Comparison of ENCODE assay signal across 8 mouse cellular contexts in genomic region chr6:83456131-83456983, GRCm38 (mm10). TPM values are rescaled to one million over a fixed set of nuclear protein-coding genes. Genes with fewer than 3 reads are reported as not detected.
DNase-seq lines count a peak whose midpoint lies in the region; ATAC-seq and TF ChIP-seq lines count a peak whose summit lies in the region.

No protein-coding gene starts in this region.

- no peak for TF ChIP-seq CTCF in hindbrain, postnatal 0 days (IDR thresholded peaks at IDR 0.05; ENCODE audit: low read depth)

- 1% methylated on average over 41 of the region's 105 CpGs for WGBS in hindbrain, postnatal 0 days
- under 1% methylated on average over 74 of the region's 105 CpGs for WGBS in limb, embryonic 15.5 days
- WGBS in midbrain, embryonic 15.5 days: 0% methylated on average over 77 of the region's 105 CpGs

- peak overlapping the region; percentile 94 for H3K9ac ChIP-seq in hindbrain, postnatal 0 days (replicated peaks; ENCODE audit: low read length)
- peak overlapping the region; percentile 91 for H3K9ac ChIP-seq in limb, embryonic 15.5 days
- peak overlapping the region; percentile 82 for H3K9ac ChIP-seq in midbrain, embryonic 15.5 days

- H3K9me3 ChIP-seq in hindbrain, postnatal 0 days (ENCODE audit: low read length): no peaks in the 10 kb centered on the region
- no peaks in the 10 kb centered on the region for H3K9me3 ChIP-seq in limb, embryonic 15.5 days
- H3K9me3 ChIP-seq in midbrain, embryonic 15.5 days: no peaks in the 10 kb centered on the region

- H3K27me3 ChIP-seq in hindbrain, postnatal 0 days (ENCODE audit: insufficient read depth, low read length): no peaks in the 10 kb centered on the region
- H3K27me3 ChIP-seq in limb, embryonic 15.5 days: no peaks in the 10 kb centered on the region
- H3K27me3 ChIP-seq in midbrain, embryonic 15.5 days (replicated peaks): no peaks in the 10 kb centered on the region

- no peaks in the 10 kb centered on the region for H3K36me3 ChIP-seq in hindbrain, postnatal 0 days (ENCODE audit: insufficient read depth, low read length)
- H3K36me3 ChIP-seq in limb, embryonic 15.5 days: no peaks in the 10 kb centered on the region; the same call in 1 of the 2 replicates
- no peaks in the 10 kb centered on the region for H3K36me3 ChIP-seq in midbrain, embryonic 15.5 days (replicated peaks)

- H3K4me3 ChIP-seq in hindbrain, postnatal 0 days (ENCODE audit: low read length): peak overlapping the region; percentile 83
- peak overlapping the region; percentile 83 for H3K4me3 ChIP-seq in limb, embryonic 15.5 days
- peak overlapping the region; percentile 81 for H3K4me3 ChIP-seq in midbrain, embryonic 15.5 days

- H3K4me2 ChIP-seq in hindbrain, postnatal 0 days (ENCODE audit: low read depth, low read length): peak overlapping the region; percentile 92
- peak overlapping the region; percentile 92 for H3K4me2 ChIP-seq in limb, embryonic 15.5 days
- H3K4me2 ChIP-seq in midbrain, embryonic 15.5 days: peak overlapping the region; percentile 91

- no peak for DNase-seq in cerebellum, adult 9-10 months
- DNase-seq in cerebellum, postnatal 36 days: peak; percentile 49 to 63
- peak; percentile 77 for DNase-seq in gastrocnemius, postnatal 10 days
- DNase-seq in hindbrain, postnatal 0 days (ENCODE audit: low spot score): peak; percentile 86
- DNase-seq in spleen, postnatal 10 days (ENCODE audit: low spot score in 2 of 2): peak; percentile 81 to 83

- peaks cover 35% of the 10 kb centered on the region for H3K4me1 ChIP-seq in hindbrain, postnatal 0 days (ENCODE audit: insufficient read depth, low read length)
- H3K4me1 ChIP-seq in limb, embryonic 15.5 days: peaks cover 55% of the 10 kb centered on the region
- H3K4me1 ChIP-seq in midbrain, embryonic 15.5 days: peaks cover 48% of the 10 kb centered on the region

- ATAC-seq in cerebellum, adult (ENCODE audit: insufficient number of reproducible peaks, low FRiP score, low TSS enrichment): peak; percentile 47; the same call in 1 of the 2 replicates
- peak; percentile 83 for ATAC-seq in hindbrain, postnatal 0 days
- peak; percentile 62 for ATAC-seq in limb, embryonic 15.5 days (ENCODE audit: insufficient number of reproducible peaks, low FRiP score, low TSS enrichment, low read depth)
- ATAC-seq in midbrain, embryonic 15.5 days (replicated peaks): peak; percentile 82

- H3K27ac ChIP-seq in hindbrain, postnatal 0 days: peak overlapping the region; percentile 90
- H3K27ac ChIP-seq in limb, embryonic 15.5 days: peak overlapping the region; percentile 92
- peak overlapping the region; percentile 93 for H3K27ac ChIP-seq in midbrain, embryonic 15.5 days

RNA-seq across cellular contexts. Expression of gene Tet3, which starts 2.5 kb away (rescaled TPM):
- 10 to 100 TPM; 41.5 to 47.0 TPM for total RNA-seq in gastrocnemius, postnatal 10 days (2021)
- total RNA-seq in hindbrain, postnatal 0 days (2014; rRNA removed): 30.8 and 34.8 TPM in 2 replicates
- polyA plus RNA-seq in hindbrain, postnatal 0 days (2015; fragmentation: Nextera tagmentation; extraction: Ambion mirVana): 38.0 and 41.9 TPM in 2 replicates
- 57.1 and 59.5 TPM in 2 replicates for polyA plus RNA-seq in limb, embryonic 15.5 days (2015; fragmentation: Nextera tagmentation; extraction: Ambion mirVana)
- polyA plus RNA-seq in midbrain, embryonic 15.5 days (2015; fragmentation: Nextera tagmentation; extraction: Ambion mirVana): 60.9 and 76.8 TPM in 2 replicates

RNA-seq across cellular contexts. Expression of gene Dguok, which starts 50.4 kb away (rescaled TPM):
- total RNA-seq in gastrocnemius, postnatal 10 days (2021): 10 to 100 TPM; 22.3 to 29.4 TPM
- 31.8 and 52.5 TPM in 2 replicates for total RNA-seq in hindbrain, postnatal 0 days (2014; rRNA removed)
- polyA plus RNA-seq in hindbrain, postnatal 0 days (2015; fragmentation: Nextera tagmentation; extraction: Ambion mirVana): 51.1 and 52.0 TPM in 2 replicates
- polyA plus RNA-seq in limb, embryonic 15.5 days (2015; fragmentation: Nextera tagmentation; extraction: Ambion mirVana): 86.6 and 88.6 TPM in 2 replicates
- 72.2 and 74.0 TPM in 2 replicates for polyA plus RNA-seq in midbrain, embryonic 15.5 days (2015; fragmentation: Nextera tagmentation; extraction: Ambion mirVana)
